10 mouse cellular contexts compared by ENCODE assay signal in genomic region chr14:33296698-33297341, GRCm38 (mm10).
DNase-seq lines count a peak whose midpoint lies in the region; ATAC-seq and TF ChIP-seq lines count a peak whose summit lies in the region.
"Had no signal": no experiment of that assay in that cellular context is flagged by ENCODE, and none has a peak within 500 bp of the region (broad histone marks: within the 10 kb centered on the region; RNA-seq: fewer than 3 reads in every experiment).

No protein-coding gene starts in this region.

- TF ChIP-seq CTCF in midbrain, postnatal 0 days (IDR thresholded peaks at IDR 0.05), result no peak

- H3K36me3 ChIP-seq in forebrain, embryonic 13.5 days (ENCODE audit: poor library complexity, severe bottlenecking), result no peaks in the 10 kb centered on the region
- H3K36me3 ChIP-seq in forebrain, embryonic 11.5 days (ENCODE audit: control insufficient read depth, insufficient read depth, low read length), result no peaks in the 10 kb centered on the region
- no peaks in the 10 kb centered on the region for H3K36me3 ChIP-seq in midbrain, postnatal 0 days (ENCODE audit: insufficient read depth, low read length)

- H3K27me3 ChIP-seq in forebrain, embryonic 13.5 days, result no peaks in the 10 kb centered on the region
- H3K27me3 ChIP-seq in forebrain, embryonic 11.5 days (ENCODE audit: control insufficient read depth, insufficient read depth, low read length), result no peaks in the 10 kb centered on the region
- H3K27me3 ChIP-seq in midbrain, postnatal 0 days (ENCODE audit: insufficient read depth, low read length), result no peaks in the 10 kb centered on the region

- H3K4me3 ChIP-seq in forebrain, embryonic 13.5 days, result no peak overlapping the region
- no peak overlapping the region for H3K4me3 ChIP-seq in forebrain, embryonic 11.5 days (ENCODE audit: low read depth, low read length)
- H3K4me3 ChIP-seq in midbrain, postnatal 0 days (ENCODE audit: low read depth, low read length), result no peak overlapping the region

- WGBS in forebrain, embryonic 13.5 days, result 72% methylated on average over 16 of the region's 16 CpGs
- 88% methylated on average over 16 of the region's 16 CpGs for WGBS in forebrain, embryonic 11.5 days
- 54% methylated on average over 16 of the region's 16 CpGs for WGBS in midbrain, postnatal 0 days

- H3K27ac ChIP-seq in forebrain, embryonic 13.5 days, result no peak overlapping the region; the same call in 1 of the 2 replicates
- H3K27ac ChIP-seq in forebrain, embryonic 11.5 days (ENCODE audit: low read depth, low read length), result no peak overlapping the region
- H3K27ac ChIP-seq in midbrain, postnatal 0 days (ENCODE audit: low read depth, low read length), result no peak overlapping the region

- peaks cover 11% of the 10 kb centered on the region; the same call in 1 of the 2 replicates for H3K4me1 ChIP-seq in forebrain, embryonic 13.5 days
- no peaks in the 10 kb centered on the region for H3K4me1 ChIP-seq in forebrain, embryonic 11.5 days (replicated peaks; ENCODE audit: control insufficient read depth, insufficient read depth, low read length)
- no peaks in the 10 kb centered on the region for H3K4me1 ChIP-seq in midbrain, postnatal 0 days (ENCODE audit: insufficient read depth, low read length)

- no peak for DNase-seq in forebrain, embryonic 11.5 days (ENCODE audit: low spot score)
- peak; percentile 55 to 64 for DNase-seq in frontal cortex, postnatal 14 days (ENCODE audit: low spot score in 2 of 2)
- peak; percentile 92 for DNase-seq in layer of hippocampus, adult 9-11 months
- peak; percentile 53 for DNase-seq in midbrain, postnatal 0 days (ENCODE audit: low spot score)
- DNase-seq in lung, postnatal 25 days (ENCODE audit: low spot score), result no peak
- DNase-seq in gastrocnemius, adult 18-20 months (ENCODE audit: low spot score), result no peak
- DNase-seq in thymus, postnatal 36 days, result no peak
- DNase-seq: lung, adult 2 months had no signal

- peak; percentile 58; the same call in 1 of the 2 replicates for ATAC-seq in forebrain, embryonic 13.5 days
- ATAC-seq in forebrain, embryonic 11.5 days (replicated peaks; ENCODE audit: low FRiP score), result no peak
- ATAC-seq in midbrain, postnatal 0 days (ENCODE audit: low FRiP score), result 0 out of 2 replicates have a peak, but pooled peaks have one; percentile 34
- ATAC-seq: inflammation-experienced regulatory T-cells, adult 6 months had no signal

- no peaks in the 10 kb centered on the region for H3K9me3 ChIP-seq in forebrain, embryonic 13.5 days (replicated peaks)
- no peaks in the 10 kb centered on the region for H3K9me3 ChIP-seq in forebrain, embryonic 11.5 days (ENCODE audit: control insufficient read depth, low read length)
- H3K9me3 ChIP-seq in midbrain, postnatal 0 days (ENCODE audit: low read length), result no peaks in the 10 kb centered on the region

- H3K4me2 ChIP-seq in forebrain, embryonic 13.5 days, result no peak overlapping the region
- no peak overlapping the region for H3K4me2 ChIP-seq in forebrain, embryonic 11.5 days (ENCODE audit: low read depth, low read length, severe bottlenecking)
- H3K4me2 ChIP-seq in midbrain, postnatal 0 days (ENCODE audit: low read depth, low read length, poor library complexity, severe bottlenecking), result no peak overlapping the region

- H3K9ac ChIP-seq in forebrain, embryonic 13.5 days, result no peak overlapping the region
- H3K9ac ChIP-seq in forebrain, embryonic 11.5 days (ENCODE audit: low read length), result no peak overlapping the region
- H3K9ac ChIP-seq in midbrain, postnatal 0 days (replicated peaks; ENCODE audit: low read length, poor library complexity, severe bottlenecking), result no peak overlapping the region

Comparison
In these comparisons a context has a peak if more than half of its experiments do, and no peak if none do; other contexts are left out.
1. DNase-seq: peak in frontal cortex, postnatal 14 days (2 of 2), layer of hippocampus, adult 9-11 months (single experiment) and midbrain, postnatal 0 days (single experiment); none in forebrain, embryonic 11.5 days (single experiment), lung, postnatal 25 days (single experiment), gastrocnemius, adult 18-20 months (single experiment) and thymus, postnatal 36 days (0 of 2).